Mouse (Mus musculus) left cerebral cortex, postnatal 36 days (tissue): ENCODE measurements around the gene Pla1a. TPM values are rescaled to one million over a fixed set of nuclear protein-coding genes. Genes with fewer than 3 reads are reported as not detected.
"Not testable (repeated sequence)": the region's sequence is repeated elsewhere in the genome, so short reads cannot be mapped to it uniquely, and the experiment has no call there.

Experiments used
- DNase-seq, 2 experiments: peaks; one replicate each; pipeline ENCODE4 v3.0.0; 2021 to 2022; ENCODE audit warnings: low spot score in 2 of 2, mixed read lengths in 1 of 2
- intact Hi-C: fragments of 180-260 bp; cut with DNase I; formaldehyde crosslinking; loops from one replicate; pipeline ENCODE4 v1.15.1; 2025
- total RNA-seq, 2 experiments: library from RNA; stranded (reverse); gene quantifications; 2 replicates each; pipeline ENCODE4 v1.2.3; 2021

Gene Pla1a
- 1 to 10 TPM in 1 of 2 experiments, under 1 TPM in 1; 0.67 to 1.3 TPM for total RNA-seq

- intact Hi-C loops = no loop called here
- DNase-seq = no peak
These were observed at the start of gene Pla1a for GRCm38 (mm10) chr16:38432498-38433425. Gene Pla1a (minus strand): TSS chr16:38433145.

GRCm38 (mm10) chr16:38481327-38481726, 48.4 kb upstream of the Pla1a start:
- no peak for DNase-seq
- intact Hi-C loops = loop anchor here (5.0 kb wide), 1 partner anchor 104 kb away; no protein-coding TSS in a partner anchor

GRCm38 (mm10) chr16:38478296-38478695, 45.4 kb upstream of the Pla1a start:
- DNase-seq = no peak
- intact Hi-C loops = no loop called here

- DNase-seq, intact Hi-C loops: not testable (repeated sequence)
These were observed 44.3 kb upstream of the Pla1a start for GRCm38 (mm10) chr16:38477241-38477608.

GRCm38 (mm10) chr16:38476312-38477240, 43.6 kb upstream of the Pla1a start:
- DNase-seq = peak; percentile 33 to 36
- intact Hi-C loops = no loop called here

GRCm38 (mm10) chr16:38475681-38476311, 42.9 kb upstream of the Pla1a start:
- intact Hi-C loops = no loop called here

GRCm38 (mm10) chr16:38474677-38475286, 41.8 kb upstream of the Pla1a start:
- intact Hi-C loops = no loop called here
- no peak for DNase-seq

More at GRCm38 (mm10) chr16:38475681-38476311, 42.9 kb upstream of the Pla1a start:
- no peak for DNase-seq

- DNase-seq = no peak
- intact Hi-C loops = no loop called here
These were observed 40.7 kb upstream of the Pla1a start for GRCm38 (mm10) chr16:38473661-38474060.

GRCm38 (mm10) chr16:38472507-38472873, 39.5 kb upstream of the Pla1a start:
- no peak for DNase-seq
- intact Hi-C loops = no loop called here

GRCm38 (mm10) chr16:38471697-38472506, 39.0 kb upstream of the Pla1a start:
- DNase-seq = no peak
- intact Hi-C loops = no loop called here

- no peak for DNase-seq
- intact Hi-C loops = no loop called here
These were observed 36.5 kb upstream of the Pla1a start for GRCm38 (mm10) chr16:38469437-38469836.

GRCm38 (mm10) chr16:38468706-38469018, 35.7 kb upstream of the Pla1a start:
- DNase-seq = no peak
- intact Hi-C loops = no loop called here

- intact Hi-C loops = no loop called here
- DNase-seq = no peak
These were observed 35.2 kb upstream of the Pla1a start for GRCm38 (mm10) chr16:38467917-38468705.

- intact Hi-C loops = no loop called here
These were observed 34.4 kb upstream of the Pla1a start for GRCm38 (mm10) chr16:38467091-38467916.

GRCm38 (mm10) chr16:38466089-38466488, 33.1 kb upstream of the Pla1a start:
- intact Hi-C loops = no loop called here
- DNase-seq = no peak

More at GRCm38 (mm10) chr16:38467091-38467916, 34.4 kb upstream of the Pla1a start:
- no peak for DNase-seq

- DNase-seq = no peak
- intact Hi-C loops = no loop called here
These were observed 30.4 kb upstream of the Pla1a start for GRCm38 (mm10) chr16:38463305-38463704.

GRCm38 (mm10) chr16:38462161-38462560, 29.2 kb upstream of the Pla1a start:
- intact Hi-C loops = no loop called here

More at GRCm38 (mm10) chr16:38462161-38462560, 29.2 kb upstream of the Pla1a start:
- no peak for DNase-seq
